Mouse (Mus musculus): Measurements from ENCODE around the gene Med12. TPM values are rescaled to one million over a fixed set of nuclear protein-coding genes. Genes with fewer than 3 reads are reported as not detected.

Med12 gene
- polyA plus RNA-seq (2014; fragmentation: Nextera tagmentation; extraction: Ambion mirVana): 32.0 and 35.9 TPM in 2 replicates

DNA sequence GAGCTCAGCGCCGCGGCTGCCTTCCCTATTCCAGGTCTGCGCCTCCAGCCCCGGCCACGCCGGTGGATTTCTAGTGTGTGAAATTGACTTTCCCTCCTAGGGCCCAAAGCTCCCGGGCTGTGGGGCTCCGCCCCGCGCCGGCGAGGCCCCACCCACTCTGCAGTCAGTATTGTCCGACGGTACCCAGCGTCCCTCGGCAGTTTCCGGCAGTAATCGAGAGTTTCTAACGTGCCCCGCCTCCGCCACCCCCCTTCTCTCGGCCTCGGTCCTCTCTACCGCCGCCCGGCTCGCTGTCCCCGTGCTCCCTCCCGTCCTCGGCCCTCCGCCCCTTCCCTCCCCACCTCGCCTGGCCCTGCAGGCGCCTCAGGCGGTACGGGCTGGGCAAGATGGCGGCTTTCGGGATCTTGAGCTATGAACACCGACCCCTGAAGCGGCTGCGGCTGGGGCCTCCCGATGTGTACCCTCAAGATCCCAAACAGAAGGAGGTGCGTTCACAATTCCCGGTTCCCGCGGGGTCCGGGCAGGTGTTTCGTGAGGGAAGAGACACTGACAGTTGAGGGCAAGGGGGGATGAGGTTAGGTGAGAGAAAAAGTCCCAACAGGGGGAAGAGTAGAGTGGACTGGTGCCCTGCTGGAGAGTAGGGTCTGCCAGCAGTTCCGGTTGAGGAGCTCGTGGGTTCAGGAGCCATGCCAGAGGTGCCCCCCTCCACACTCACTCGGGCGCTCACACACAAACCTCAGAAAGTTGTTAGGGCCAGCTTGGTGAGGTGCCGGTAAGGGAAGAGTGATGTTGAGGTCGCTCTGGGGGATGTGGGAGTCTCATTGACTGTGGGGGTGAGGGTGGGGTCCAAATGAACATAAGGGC, at the start of gene Med12:
Gene Med12, plus strand, starts transcription at position 156 of the 864 bp plus-strand sequence.
- 9% methylated on average over 54 of the region's 54 CpGs for WGBS (ENCODE audit: insufficient replicate concordance)

GRCm38 (mm10) chrX:101245011-101245410, 28.8 kb upstream of the Med12 start:
- Histone ChIP-seq H3K27ac (ENCODE audit: low read depth, low read length) (no peak overlapping the region), H3K4me2 (no peak overlapping the region), H3K4me3 (ENCODE audit: low read depth, low read length) (no peak overlapping the region), H3K9me3 (replicated peaks; ENCODE audit: control insufficient read depth, low read length) (no peaks in the 10 kb centered on the region), H3K27me3 (ENCODE audit: control insufficient read depth, insufficient read depth, low read length) (no peaks in the 10 kb centered on the region), H3K36me3 (ENCODE audit: control insufficient read depth, insufficient read depth, low read length) (no peaks in the 10 kb centered on the region), H3K9ac (ENCODE audit: low read depth, low read length) (no peak overlapping the region), H3K4me1 (ENCODE audit: control insufficient read depth, insufficient read depth, low read length) (no peaks in the 10 kb centered on the region)
- 32% methylated on average over 1 of the region's 1 CpGs for WGBS (ENCODE audit: insufficient replicate concordance)
- ATAC-seq (replicated peaks; ENCODE audit: insufficient number of reproducible peaks, low FRiP score, low TSS enrichment): no peak

More for the DNA sequence above, at the start of gene Med12:
- Histone ChIP-seq H3K9ac (ENCODE audit: low read depth, low read length) (peak within 1 kb of the TSS; percentile 84), H3K27ac (ENCODE audit: low read depth, low read length) (peak within 1 kb of the TSS; percentile 50), H3K4me3 (ENCODE audit: low read depth, low read length) (peak within 1 kb of the TSS; percentile 64), H3K27me3 (ENCODE audit: control insufficient read depth, insufficient read depth, low read length) (peaks cover 4% of the 10 kb centered on the region; the same call in 1 of the 2 replicates), H3K36me3 (ENCODE audit: control insufficient read depth, insufficient read depth, low read length) (no peaks in the 10 kb centered on the region; the same call in 1 of the 2 replicates), H3K9me3 (replicated peaks; ENCODE audit: control insufficient read depth, low read length) (no peaks in the 10 kb centered on the region), H3K4me2 (peak within 1 kb of the TSS; percentile 62), H3K4me1 (ENCODE audit: control insufficient read depth, insufficient read depth, low read length) (no peaks in the 10 kb centered on the region)
- peak; percentile 95 for ATAC-seq (replicated peaks; ENCODE audit: insufficient number of reproducible peaks, low FRiP score, low TSS enrichment)

DNA sequence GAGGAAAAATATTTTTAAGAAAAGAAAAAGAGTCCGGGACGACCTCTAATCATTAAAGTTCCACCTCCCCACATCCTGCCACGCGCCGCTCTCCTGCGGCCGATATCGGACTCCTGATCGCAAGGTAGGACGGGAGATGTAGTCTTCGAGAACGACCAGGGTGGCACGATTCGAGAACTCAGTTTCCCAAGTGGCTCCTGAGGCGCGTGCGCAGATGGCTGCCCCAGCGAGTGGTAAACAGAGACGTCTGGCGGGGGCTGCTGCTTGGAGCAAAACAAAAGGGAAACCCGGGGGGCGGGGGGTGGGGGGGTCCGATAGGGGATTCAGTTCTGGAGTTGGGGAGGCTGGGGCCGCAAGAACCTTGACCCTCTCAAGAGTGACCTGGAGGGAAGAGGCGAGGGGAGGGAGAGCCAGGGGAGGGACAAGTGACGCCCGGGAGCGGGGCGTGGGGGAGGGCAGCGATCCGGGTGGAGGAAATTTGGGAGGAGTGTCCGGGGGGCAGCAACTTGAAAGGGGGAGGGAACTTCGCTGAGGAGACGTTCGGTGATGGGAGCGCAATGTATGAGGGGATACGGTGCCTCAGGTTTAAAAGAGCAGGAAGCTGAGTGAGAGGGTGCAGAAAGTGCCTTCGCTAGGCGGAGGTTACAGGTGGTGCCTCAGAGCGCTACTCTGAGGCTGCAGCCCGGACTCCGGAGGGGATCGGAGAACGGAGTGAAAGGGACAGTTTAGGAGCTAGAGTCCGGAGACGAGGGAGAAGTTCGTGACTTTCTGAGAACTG, 19.7 kb upstream of the Med12 start, which contains the start of gene Foxo4:
Gene Foxo4, plus strand, starts transcription at position 577 of the 778 bp plus-strand sequence.
- H3K27ac ChIP-seq (ENCODE audit: low read depth, low read length): peak within 1 kb of the TSS; percentile 57; the same call in 1 of the 2 replicates
- 0 out of 2 replicates have a peak, but pooled peaks cover 3% of the 10 kb centered on the region for H3K27me3 ChIP-seq (ENCODE audit: control insufficient read depth, insufficient read depth, low read length)
- WGBS (ENCODE audit: insufficient replicate concordance): 12% methylated on average over 47 of the region's 47 CpGs

DNA sequence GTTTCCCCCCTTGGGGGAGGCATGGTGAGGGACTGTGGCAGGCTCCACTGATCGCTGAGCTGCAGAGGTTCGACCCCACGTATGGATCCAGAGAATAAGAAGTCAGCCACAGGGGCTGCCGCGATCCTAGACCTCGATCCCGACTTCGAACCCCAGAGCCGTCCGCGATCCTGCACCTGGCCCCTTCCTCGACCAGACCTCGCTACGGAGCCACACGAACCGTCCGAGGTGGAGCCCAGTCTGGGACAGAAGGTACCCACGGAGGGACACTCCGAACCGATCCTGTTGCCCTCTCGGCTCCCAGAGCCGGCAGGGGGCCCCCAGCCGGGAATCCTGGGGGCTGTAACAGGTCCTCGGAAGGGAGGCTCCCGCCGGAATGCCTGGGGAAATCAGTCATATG, 19.1 kb upstream of the Med12 start:
- Histone ChIP-seq H3K9ac (ENCODE audit: low read depth, low read length) (peak overlapping the region; percentile 67), H3K4me3 (ENCODE audit: low read depth, low read length) (peak overlapping the region; percentile 65), H3K4me2 (peak overlapping the region; percentile 69), H3K27me3 (ENCODE audit: control insufficient read depth, insufficient read depth, low read length) (0 out of 2 replicates have a peak, but pooled peaks cover 3% of the 10 kb centered on the region), H3K27ac (ENCODE audit: low read depth, low read length) (peak overlapping the region; percentile 57; the same call in 1 of the 2 replicates), H3K36me3 (ENCODE audit: control insufficient read depth, insufficient read depth, low read length) (no peaks in the 10 kb centered on the region), H3K9me3 (replicated peaks; ENCODE audit: control insufficient read depth, low read length) (no peaks in the 10 kb centered on the region), H3K4me1 (ENCODE audit: control insufficient read depth, insufficient read depth, low read length) (peaks cover 5% of the 10 kb centered on the region; the same call in 1 of the 2 replicates)
- WGBS (ENCODE audit: insufficient replicate concordance): 19% methylated on average over 26 of the region's 26 CpGs
- ATAC-seq (replicated peaks; ENCODE audit: insufficient number of reproducible peaks, low FRiP score, low TSS enrichment): peak; percentile 16; the same call in 1 of the 2 replicates

More for the DNA sequence above, 19.7 kb upstream of the Med12 start, which contains the start of gene Foxo4:
- Histone ChIP-seq H3K4me1 (ENCODE audit: control insufficient read depth, insufficient read depth, low read length) (peaks cover 5% of the 10 kb centered on the region; the same call in 1 of the 2 replicates), H3K9ac (ENCODE audit: low read depth, low read length) (peak within 1 kb of the TSS; percentile 67), H3K36me3 (ENCODE audit: control insufficient read depth, insufficient read depth, low read length) (no peaks in the 10 kb centered on the region), H3K4me2 (peak within 1 kb of the TSS; percentile 69), H3K9me3 (replicated peaks; ENCODE audit: control insufficient read depth, low read length) (no peaks in the 10 kb centered on the region), H3K4me3 (ENCODE audit: low read depth, low read length) (peak within 1 kb of the TSS; percentile 65)
- ATAC-seq (replicated peaks; ENCODE audit: insufficient number of reproducible peaks, low FRiP score, low TSS enrichment): peak; percentile 82

DNA sequence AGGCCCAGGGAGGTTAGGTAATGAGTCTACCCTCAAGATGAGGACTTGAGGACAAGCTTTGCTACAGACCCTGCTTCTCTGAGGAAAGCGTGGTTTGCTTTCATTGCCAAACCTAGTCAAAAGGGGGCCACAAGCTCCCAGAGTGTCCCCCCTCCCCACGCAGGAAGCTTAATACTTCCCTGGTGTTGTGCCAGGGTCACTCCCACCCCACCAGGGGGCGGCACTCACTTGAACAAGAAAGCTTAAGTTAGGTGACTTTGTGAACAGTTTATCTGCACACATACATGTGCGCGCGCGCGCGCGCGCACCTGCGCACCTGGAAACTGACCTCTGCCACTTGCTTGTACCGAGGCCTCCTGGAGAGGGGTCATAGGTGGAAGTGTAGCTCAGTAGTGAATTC, 17.2 kb upstream of the Med12 start:
- peak overlapping the region; percentile 69 for H3K4me2 ChIP-seq
- 0 out of 2 replicates have a peak, but pooled peaks cover 3% of the 10 kb centered on the region for H3K27me3 ChIP-seq (ENCODE audit: control insufficient read depth, insufficient read depth, low read length)
- 0 out of 2 replicates have a peak overlapping the region, but pooled peaks have one; percentile 65 for H3K4me3 ChIP-seq (ENCODE audit: low read depth, low read length)
- H3K27ac ChIP-seq (ENCODE audit: low read depth, low read length): no peak overlapping the region
- no peak overlapping the region for H3K9ac ChIP-seq (ENCODE audit: low read depth, low read length)
- no peaks in the 10 kb centered on the region for H3K9me3 ChIP-seq (replicated peaks; ENCODE audit: control insufficient read depth, low read length)
- no peak for ATAC-seq (replicated peaks; ENCODE audit: insufficient number of reproducible peaks, low FRiP score, low TSS enrichment)
- 69% methylated on average over 13 of the region's 13 CpGs for WGBS (ENCODE audit: insufficient replicate concordance)
- no peaks in the 10 kb centered on the region for H3K36me3 ChIP-seq (ENCODE audit: control insufficient read depth, insufficient read depth, low read length)
- H3K4me1 ChIP-seq (ENCODE audit: control insufficient read depth, insufficient read depth, low read length): peaks cover 9% of the 10 kb centered on the region

DNA sequence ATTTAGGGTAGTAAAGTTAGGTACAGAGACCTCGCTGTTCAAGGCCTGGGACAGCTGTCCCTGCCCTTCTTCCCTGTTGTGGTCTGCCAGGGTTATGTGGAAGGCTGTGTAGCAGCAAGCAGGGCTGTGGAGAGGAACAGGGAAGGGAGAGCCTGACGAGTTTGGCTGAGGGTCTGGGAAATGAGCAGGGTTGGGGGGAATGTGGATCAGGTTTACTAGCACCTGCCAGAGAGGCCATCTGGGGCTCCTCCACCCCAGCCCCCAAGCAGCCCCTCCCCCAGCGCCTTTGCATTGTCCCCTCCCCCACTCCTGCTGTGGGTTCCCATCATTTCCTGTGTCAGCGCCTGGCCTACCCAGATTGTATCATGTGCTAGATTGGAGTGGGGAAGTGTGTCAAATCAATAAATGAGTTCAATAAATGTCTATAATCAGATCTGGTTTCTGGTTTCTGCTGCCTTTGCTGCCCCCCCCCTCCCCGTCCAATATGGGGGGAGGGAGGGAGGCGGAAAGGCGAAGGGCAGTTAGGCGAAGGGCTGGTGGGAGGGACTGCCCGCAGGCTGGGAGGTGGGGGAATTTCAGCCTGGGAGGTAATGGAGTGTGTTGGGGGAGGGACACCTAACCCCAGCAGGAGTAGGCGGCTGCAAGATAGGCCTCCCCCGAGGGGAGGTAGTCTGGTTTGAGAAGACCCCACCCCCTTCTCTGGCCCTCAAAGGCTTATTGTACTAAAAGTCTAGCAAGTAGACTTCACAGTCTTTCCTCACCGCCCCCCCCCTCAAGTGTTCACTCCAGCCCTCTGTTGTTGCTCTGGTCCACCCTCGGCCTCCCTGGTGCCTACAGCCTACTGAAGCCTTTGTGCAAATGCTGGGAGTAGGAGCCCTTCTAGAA, 13.1 kb upstream of the Med12 start:
- ATAC-seq (replicated peaks; ENCODE audit: insufficient number of reproducible peaks, low FRiP score, low TSS enrichment): peak; percentile 60
- no peak overlapping the region for H3K9ac ChIP-seq (ENCODE audit: low read depth, low read length)

GRCm38 (mm10) chrX:101263892-101264291, 9.9 kb upstream of the Med12 start, which contains the start of gene Gm614:
Gene Gm614, minus strand, starts transcription at chrX:101263992.
- no peaks in the 10 kb centered on the region for H3K36me3 ChIP-seq (ENCODE audit: control insufficient read depth, insufficient read depth, low read length)
- no peaks in the 10 kb centered on the region for H3K27me3 ChIP-seq (ENCODE audit: control insufficient read depth, insufficient read depth, low read length)
- no peak within 1 kb of the TSS for H3K4me2 ChIP-seq
- no peak within 1 kb of the TSS for H3K9ac ChIP-seq (ENCODE audit: low read depth, low read length)
- WGBS (ENCODE audit: insufficient replicate concordance): 86% methylated on average over 1 of the region's 1 CpGs
- H3K9me3 ChIP-seq (replicated peaks; ENCODE audit: control insufficient read depth, low read length): no peaks in the 10 kb centered on the region
- no peak within 1 kb of the TSS for H3K4me3 ChIP-seq (ENCODE audit: low read depth, low read length)
- H3K27ac ChIP-seq (ENCODE audit: low read depth, low read length): no peak within 1 kb of the TSS
- no peak for ATAC-seq (replicated peaks; ENCODE audit: insufficient number of reproducible peaks, low FRiP score, low TSS enrichment)
- peaks cover 4% of the 10 kb centered on the region; the same call in 1 of the 2 replicates for H3K4me1 ChIP-seq (ENCODE audit: control insufficient read depth, insufficient read depth, low read length)

More for the DNA sequence above, 13.1 kb upstream of the Med12 start:
- Histone ChIP-seq H3K27ac (ENCODE audit: low read depth, low read length) (peak overlapping the region; percentile 74), H3K4me1 (ENCODE audit: control insufficient read depth, insufficient read depth, low read length) (peaks cover 9% of the 10 kb centered on the region), H3K4me2 (no peak overlapping the region; the same call in 1 of the 2 replicates), H3K27me3 (ENCODE audit: control insufficient read depth, insufficient read depth, low read length) (no peaks in the 10 kb centered on the region), H3K9me3 (replicated peaks; ENCODE audit: control insufficient read depth, low read length) (no peaks in the 10 kb centered on the region), H3K36me3 (ENCODE audit: control insufficient read depth, insufficient read depth, low read length) (no peaks in the 10 kb centered on the region), H3K4me3 (ENCODE audit: low read depth, low read length) (no peak overlapping the region)
- 19% methylated on average over 10 of the region's 13 CpGs for WGBS (ENCODE audit: insufficient replicate concordance)
